Mouse (Mus musculus) MEL (cell line): ENCODE data around the gene Hfe2. TPM values are rescaled to one million over a fixed set of nuclear protein-coding genes. Genes with fewer than 3 reads are reported as not detected.
A peak's percentile ranks its signal among the peaks of the same experiment; 100 is the strongest.

ENCODE experiments used
- DNase-seq: peaks from one replicate; pipeline ENCODE4 v3.0.0; 2011; ENCODE audit warnings: low read depth, low spot score
- H3K27ac ChIP-seq: 2 replicates; pipeline ENCODE4 v1.5.1; 2012; ENCODE audit warnings: low read depth, mild to moderate bottlenecking, control low read depth, low read length, moderate library complexity; ENCODE audit not compliant: control insufficient read depth
- H3K27me3 ChIP-seq, 2 experiments: fragments of 150-350 bp in 1 of 2; sonication (generic) in 1 of 2; 2 replicates each; pipeline ENCODE4 v1.6.1; 2012; ENCODE audit warnings: low read length in 2 of 2, mild to moderate bottlenecking in 2 of 2, improper control_type of control experiment in 1 of 2, moderate library complexity in 1 of 2; ENCODE audit not compliant: insufficient read depth in 2 of 2, control insufficient read depth in 1 of 2
- H3K36me3 ChIP-seq, 2 experiments: 2 replicates each; pipeline ENCODE4 v1.6.1; 2012 to 2014; ENCODE audit warnings: low read length in 2 of 2, improper control_type of control experiment in 1 of 2, inconsistent platforms in 1 of 2, mild to moderate bottlenecking in 1 of 2; ENCODE audit not compliant: insufficient read depth in 2 of 2, control insufficient read depth in 1 of 2
- H3K4me1 ChIP-seq, 2 experiments: fragments of 150-350 bp in 1 of 2; sonication (generic) in 1 of 2; 2 replicates each; pipeline ENCODE4 v1.6.1; 2012; ENCODE audit warnings: low read length in 2 of 2, improper control_type of control experiment in 1 of 2, mild to moderate bottlenecking in 1 of 2; ENCODE audit not compliant: insufficient read depth in 2 of 2, control insufficient read depth in 1 of 2
- H3K4me3 ChIP-seq, 2 experiments: fragments of 150-350 bp in 1 of 2; sonication (generic) in 1 of 2; 2 replicates each; pipeline ENCODE4 v1.5.1; 2012; ENCODE audit warnings: low read depth in 2 of 2, low read length in 2 of 2, mild to moderate bottlenecking in 2 of 2, moderate library complexity in 2 of 2, control low read depth in 1 of 2, improper control_type of control experiment in 1 of 2; ENCODE audit not compliant: control insufficient read depth in 1 of 2, insufficient read depth in 1 of 2
- H3K79me2 ChIP-seq: 2 replicates; pipeline ENCODE4 v1.6.1; 2012; ENCODE audit warnings: mild to moderate bottlenecking, low read length, moderate library complexity; ENCODE audit not compliant: control insufficient read depth, poor library complexity, insufficient read depth
- H3K9ac ChIP-seq: 2 replicates; pipeline ENCODE4 v1.6.1; 2012; ENCODE audit warnings: low read depth, mild to moderate bottlenecking, control low read depth, low read length, moderate library complexity; ENCODE audit not compliant: control insufficient read depth, poor library complexity, severe bottlenecking
- H3K9me3 ChIP-seq: fragments of 150-350 bp; sonication (generic); replicated peaks from 2 replicates; pipeline ENCODE4 v1.6.1; 2012; ENCODE audit warnings: mild to moderate bottlenecking, low read length, improper control_type of control experiment, moderate library complexity; ENCODE audit not compliant: insufficient read depth
- BHLHE40 ChIP-seq: IDR thresholded peaks from 2 replicates; pipeline ENCODE4 v1.6.1; 2012; ENCODE audit warnings: low read depth, mild to moderate bottlenecking, inconsistent platforms, low read length, improper control_type of control experiment, borderline replicate concordance
- CHD1 ChIP-seq: IDR thresholded peaks from 2 replicates; pipeline ENCODE4 v1.6.1; 2012; ENCODE audit warnings: low read depth, mild to moderate bottlenecking, inconsistent platforms, low read length, improper control_type of control experiment
- CHD2 ChIP-seq: IDR thresholded peaks from 2 replicates; pipeline ENCODE4 v1.6.1; 2011; ENCODE audit warnings: low read length, improper control_type of control experiment
- CTCF ChIP-seq, 3 experiments: IDR thresholded peaks in 2 of 3; conservative IDR thresholded peaks in 1 of 3; 2 replicates each; pipeline ENCODE4 v1.5.1; 2011 to 2012; ENCODE audit warnings: low read length in 3 of 3, low read depth in 2 of 3, mild to moderate bottlenecking in 2 of 3, improper control_type of control experiment in 1 of 3, inconsistent platforms in 1 of 3, mixed read lengths in 1 of 3, moderate library complexity in 1 of 3; ENCODE audit not compliant: control insufficient read depth in 1 of 3, insufficient read depth in 1 of 3, poor library complexity in 1 of 3, severe bottlenecking in 1 of 3
- E2F4 ChIP-seq: IDR thresholded peaks from 2 replicates; pipeline ENCODE4 v1.6.1; 2011; ENCODE audit warnings: low read depth, low read length, improper control_type of control experiment, borderline replicate concordance
- ELF1 ChIP-seq: IDR thresholded peaks from 2 replicates; pipeline ENCODE4 v1.6.1; 2014; ENCODE audit warnings: low read depth, mild to moderate bottlenecking, inconsistent platforms, low read length, improper control_type of control experiment, moderate library complexity
- ETS1 ChIP-seq: IDR thresholded peaks from 2 replicates; pipeline ENCODE4 v1.6.1; 2012; ENCODE audit warnings: low read depth, mild to moderate bottlenecking, inconsistent platforms, low read length, improper control_type of control experiment, moderate library complexity
- HCFC1 ChIP-seq: IDR thresholded peaks from 2 replicates; pipeline ENCODE4 v1.6.1; 2012; ENCODE audit warnings: low read depth, mild to moderate bottlenecking, inconsistent platforms, low read length, improper control_type of control experiment, moderate library complexity
- KAT2A ChIP-seq: conservative IDR thresholded peaks from 2 replicates; pipeline ENCODE4 v1.6.1; 2012; ENCODE audit warnings: low read depth, low read length, improper control_type of control experiment, inconsistent platforms
- MAX ChIP-seq: IDR thresholded peaks from 2 replicates; pipeline ENCODE4 v1.6.1; 2011; ENCODE audit warnings: low read length, improper control_type of control experiment
- MXI1 ChIP-seq: IDR thresholded peaks from 2 replicates; pipeline ENCODE4 v1.6.1; 2011; ENCODE audit warnings: mild to moderate bottlenecking, low read depth, low read length, improper control_type of control experiment
- MYC ChIP-seq: IDR thresholded peaks from 2 replicates; pipeline ENCODE4 v1.6.1; 2011; ENCODE audit warnings: low read depth, mild to moderate bottlenecking, low read length, improper control_type of control experiment, moderate library complexity
- NRF1 ChIP-seq: IDR thresholded peaks from 2 replicates; pipeline ENCODE4 v1.6.1; 2014; ENCODE audit warnings: low read depth, mild to moderate bottlenecking, inconsistent platforms, low read length, improper control_type of control experiment, moderate library complexity; ENCODE audit not compliant: poor library complexity, insufficient read depth, severe bottlenecking
- RAD21 ChIP-seq: IDR thresholded peaks from 2 replicates; pipeline ENCODE4 v1.6.1; 2011; ENCODE audit warnings: mild to moderate bottlenecking, low read depth, low read length, improper control_type of control experiment
- RCOR1 ChIP-seq: IDR thresholded peaks from 2 replicates; pipeline ENCODE4 v1.6.1; 2012; ENCODE audit warnings: low read depth, mild to moderate bottlenecking, inconsistent platforms, low read length, improper control_type of control experiment
- SIN3A ChIP-seq: IDR thresholded peaks from 2 replicates; pipeline ENCODE4 v1.6.1; 2012; ENCODE audit warnings: low read length, improper control_type of control experiment, inconsistent platforms
- SMC3 ChIP-seq: IDR thresholded peaks from 2 replicates; pipeline ENCODE4 v1.6.1; 2011; ENCODE audit warnings: low read depth, low read length, improper control_type of control experiment
- TAL1 ChIP-seq: IDR thresholded peaks from 2 replicates; pipeline ENCODE4 v1.6.1; 2012; ENCODE audit warnings: mild to moderate bottlenecking, inconsistent platforms, low read length, moderate library complexity, mixed read lengths
- TBP ChIP-seq: IDR thresholded peaks from 2 replicates; pipeline ENCODE4 v1.8.0; 2011; ENCODE audit warnings: low read depth, low read length, improper control_type of control experiment
- ZC3H11A ChIP-seq: IDR thresholded peaks from 2 replicates; pipeline ENCODE4 v1.6.1; 2012; ENCODE audit warnings: low read depth, mild to moderate bottlenecking, inconsistent platforms, low read length, improper control_type of control experiment
- ZKSCAN1 ChIP-seq: IDR thresholded peaks from 2 replicates; pipeline ENCODE4 v1.6.1; 2012; ENCODE audit warnings: low read depth, mild to moderate bottlenecking, inconsistent platforms, low read length, improper control_type of control experiment, moderate library complexity
- polyA plus RNA-seq, 2 experiments: library from polyadenylated mRNA; stranded (reverse) in 1 of 2; unstranded in 1 of 2; fragments of >175 nt in 1 of 2; fragments of >200 nt in 1 of 2; gene quantifications; 2 replicates each; pipeline versions ENCODE4 v1.2.1 to v1.2.4; 2012; ENCODE audit warnings: low replicate concordance in 2 of 2, low read depth in 1 of 2; ENCODE audit not compliant: insufficient read length in 2 of 2, insufficient read depth in 1 of 2, missing spikeins in 1 of 2
- total RNA-seq: library from RNA; depleted of rRNA; stranded (reverse); fragments of 300-350 nt; gene quantifications from 2 replicates; pipeline ENCODE4 v1.2.3, GENCODE M21; 2012

The Hfe2 gene
- total and polyA plus RNA-seq, 3 experiments, result not detected

DNA sequence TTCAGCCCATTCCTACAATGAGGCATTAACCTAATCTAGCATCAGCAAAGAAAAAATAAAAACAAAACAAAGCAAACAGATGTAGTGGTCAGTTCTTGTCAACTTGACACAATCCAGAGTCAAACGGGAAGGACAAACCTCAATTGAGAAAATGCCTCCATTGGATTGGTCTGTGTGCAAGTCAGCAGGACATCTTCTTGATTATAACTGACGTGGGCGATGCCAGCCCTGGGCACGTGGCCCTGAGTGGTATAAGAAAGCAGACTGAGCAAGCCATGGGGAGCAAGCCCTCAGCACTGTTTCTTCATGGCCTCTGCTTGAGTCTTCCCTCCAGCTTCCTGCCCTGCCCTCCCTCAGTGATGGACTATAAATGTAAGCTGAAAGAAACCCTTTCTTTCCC lies 21.9 kb downstream of the Hfe2 start (continued):
- TF ChIP-seq CHD1 (no peak), CHD2 (no peak), TAL1 (no peak), ZKSCAN1 (no peak), KAT2A (no peak)

DNA sequence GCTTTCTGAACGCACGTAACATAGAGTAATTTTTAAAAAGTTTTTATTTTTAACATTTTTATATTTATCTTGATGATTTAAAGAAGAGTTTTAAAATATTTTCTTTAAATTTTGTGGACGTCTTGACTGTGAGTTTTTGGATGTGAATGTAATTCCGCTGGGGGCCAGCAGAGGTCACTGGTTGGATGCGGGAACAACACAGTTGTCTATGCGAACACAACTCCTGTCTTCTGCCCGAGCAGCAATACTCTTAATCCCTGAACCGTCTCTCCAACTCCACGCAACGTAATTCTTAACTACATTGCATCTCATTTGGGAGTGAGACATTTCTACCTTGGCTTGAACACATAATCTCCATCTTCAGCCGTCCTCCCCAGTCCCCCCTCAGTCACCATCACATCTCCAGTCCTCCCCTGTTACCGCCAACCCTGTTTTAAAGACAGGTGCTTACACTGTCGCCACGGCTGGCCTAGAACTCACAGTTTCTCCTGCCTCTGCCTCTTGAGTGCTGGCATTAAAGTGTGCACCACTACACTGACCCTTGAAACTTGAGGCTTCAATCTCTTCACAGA lies 22.5 kb downstream of the Hfe2 start:
- Histone ChIP-seq H3K4me3 (peak overlapping the region; percentile 3 to 33; a peak in 3 of 4 replicates), H3K27me3 (no peaks in the 10 kb centered on the region), H3K4me1 (peaks cover 8 to 13% of the 10 kb centered on the region in 2 experiments), H3K27ac (no peak overlapping the region), H3K79me2 (no peaks in the 10 kb centered on the region), H3K9ac (peak overlapping the region; percentile 18; the same call in 1 of the 2 replicates), H3K9me3 (no peaks in the 10 kb centered on the region), H3K36me3 (peaks cover 0 to 6% of the 10 kb centered on the region in 2 experiments; a peak in 2 of 4 replicates)
- no peak for TF ChIP-seq NRF1
- peak; percentile 3; the same call in 1 of the 2 replicates for TF ChIP-seq BHLHE40
- no peak for TF ChIP-seq MAX
- peak; percentile 19; the same call in 1 of the 2 replicates for TF ChIP-seq MXI1
- TF ChIP-seq SMC3, result peak; percentile 100
- no peak for TF ChIP-seq CHD1
- 0 out of 2 replicates have a peak, but pooled peaks have one; percentile 22 for TF ChIP-seq MYC
- TF ChIP-seq E2F4, result 0 out of 2 replicates have a peak, but pooled peaks have one; percentile 14
- TF ChIP-seq HCFC1, result peak; percentile 58; the same call in 1 of the 2 replicates
- 0 out of 2 replicates have a peak, but pooled peaks have one; percentile 30 for TF ChIP-seq TBP
- 0 out of 2 replicates have a peak, but pooled peaks have one; percentile 6 for TF ChIP-seq ETS1
- peak; percentile 94 to 98 (median 98) for TF ChIP-seq CTCF (IDR thresholded peaks at IDR 0.05 in 2 of 3, conservative IDR thresholded peaks at IDR 0.05 in 1 of 3; ENCODE audit: control insufficient read depth in 1 of 3, insufficient read depth in 1 of 3, low read depth in 2 of 3, low read length in 3 of 3, poor library complexity in 1 of 3, severe bottlenecking in 1 of 3)
- peak; percentile 99 for TF ChIP-seq ZC3H11A
- no peak for TF ChIP-seq RCOR1
- TF ChIP-seq ELF1, result 0 out of 2 replicates have a peak, but pooled peaks have one; percentile 11
- TF ChIP-seq RAD21, result peak; percentile 100
- TF ChIP-seq SIN3A, result peak; percentile 85
- DNase-seq, result peak; percentile 92
